Mouse (Mus musculus): ENCODE data around the gene Osm. TPM values are rescaled to one million over a fixed set of nuclear protein-coding genes. Genes with fewer than 3 reads are reported as not detected.
A peak's percentile ranks its signal among the peaks of the same experiment; 100 is the strongest.

The Osm gene
- total RNA-seq, 2 experiments from 2014 or later = not detected

- intact Hi-C loops (cut with DNase I) = no loop called here
- no peak for DNase-seq (ENCODE audit: low spot score)
These were observed 26.6 kb downstream of the Osm start for GRCm38 (mm10) chr11:4262847-4263246.

- intact Hi-C loops (cut with DNase I) = no loop called here
- no peak for DNase-seq (ENCODE audit: low spot score)
These were observed 27.1 kb downstream of the Osm start for GRCm38 (mm10) chr11:4263296-4263695.

DNA sequence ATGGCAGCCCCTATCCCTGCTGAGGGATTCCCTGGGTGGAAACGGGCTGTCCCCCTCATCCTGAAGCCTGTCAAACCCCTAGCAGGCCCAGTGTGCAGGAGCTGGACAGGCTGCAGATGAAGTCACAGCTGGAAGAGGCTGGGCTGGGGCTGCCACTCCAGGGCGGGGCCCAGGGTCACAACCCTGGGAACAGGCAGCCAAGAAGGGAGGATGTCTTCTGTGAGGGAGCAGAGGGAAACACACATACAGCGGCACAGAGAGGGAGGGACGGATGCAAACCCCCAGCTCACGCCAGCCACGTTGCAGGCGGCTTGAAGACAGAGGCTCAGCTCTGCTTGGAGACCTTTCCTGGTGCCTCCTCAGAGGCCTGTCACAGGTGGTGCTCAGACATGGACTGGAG is 27.8 kb downstream of the Osm start:
- intact Hi-C loops (cut with DNase I) = no loop called here
- DNase-seq (ENCODE audit: low spot score) = peak; percentile 67

GRCm38 (mm10) chr11:4266271-4267201 is 30.3 kb downstream of the Osm start:
- intact Hi-C loops (cut with DNase I) = loop anchor here (5.0 kb wide), 1 partner anchor 41 kb away; no protein-coding TSS in a partner anchor
- peak; percentile 37 for DNase-seq (ENCODE audit: low spot score)

DNA sequence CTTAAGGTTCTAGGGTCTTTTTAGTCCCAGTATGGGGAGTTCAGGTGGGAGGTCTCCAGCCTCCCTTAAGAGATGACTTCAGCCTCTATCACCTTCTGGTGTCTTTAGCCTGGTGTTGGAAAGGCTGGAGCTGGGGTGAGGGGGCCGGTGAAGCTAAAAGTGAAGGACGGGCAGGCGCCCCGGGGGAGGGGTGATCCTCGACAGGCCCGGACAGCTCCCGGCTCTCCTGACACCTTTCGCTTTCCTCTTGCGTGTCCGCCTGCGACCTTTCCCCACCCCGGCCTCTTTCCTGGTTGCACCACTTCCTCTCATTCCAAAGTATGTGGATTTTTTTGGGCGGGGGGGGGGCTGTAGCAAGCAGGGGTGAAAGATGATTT is 31.0 kb downstream of the Osm start:
- intact Hi-C loops (cut with DNase I) = loop anchor here (5.0 kb wide), 1 partner anchor 40 kb away; no protein-coding TSS in a partner anchor
- DNase-seq (ENCODE audit: low spot score) = no peak

DNA sequence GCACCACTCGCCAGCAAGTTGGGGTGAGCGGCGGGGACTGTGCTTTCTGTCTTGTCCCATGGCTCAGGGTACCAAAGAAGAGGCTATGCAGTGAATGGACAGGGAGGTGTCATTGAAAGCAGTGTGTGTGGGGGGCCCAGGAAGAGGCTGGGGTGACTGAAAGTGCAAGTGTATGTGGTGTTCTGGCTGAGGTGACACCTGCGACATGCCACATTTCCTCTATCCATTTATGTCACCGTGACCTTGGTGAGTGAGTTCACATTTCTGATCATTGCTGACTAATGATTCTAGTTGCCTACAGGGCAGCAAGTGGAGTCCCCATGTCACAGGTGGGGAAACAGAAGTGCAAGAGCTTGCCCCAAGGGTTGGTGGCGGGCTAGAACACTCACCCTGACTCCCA is 32.3 kb downstream of the Osm start:
- no peak for DNase-seq (ENCODE audit: low spot score)
- intact Hi-C loops (cut with DNase I) = loop anchor here (5.0 kb wide), 1 partner anchor 39 kb away; no protein-coding TSS in a partner anchor

DNA sequence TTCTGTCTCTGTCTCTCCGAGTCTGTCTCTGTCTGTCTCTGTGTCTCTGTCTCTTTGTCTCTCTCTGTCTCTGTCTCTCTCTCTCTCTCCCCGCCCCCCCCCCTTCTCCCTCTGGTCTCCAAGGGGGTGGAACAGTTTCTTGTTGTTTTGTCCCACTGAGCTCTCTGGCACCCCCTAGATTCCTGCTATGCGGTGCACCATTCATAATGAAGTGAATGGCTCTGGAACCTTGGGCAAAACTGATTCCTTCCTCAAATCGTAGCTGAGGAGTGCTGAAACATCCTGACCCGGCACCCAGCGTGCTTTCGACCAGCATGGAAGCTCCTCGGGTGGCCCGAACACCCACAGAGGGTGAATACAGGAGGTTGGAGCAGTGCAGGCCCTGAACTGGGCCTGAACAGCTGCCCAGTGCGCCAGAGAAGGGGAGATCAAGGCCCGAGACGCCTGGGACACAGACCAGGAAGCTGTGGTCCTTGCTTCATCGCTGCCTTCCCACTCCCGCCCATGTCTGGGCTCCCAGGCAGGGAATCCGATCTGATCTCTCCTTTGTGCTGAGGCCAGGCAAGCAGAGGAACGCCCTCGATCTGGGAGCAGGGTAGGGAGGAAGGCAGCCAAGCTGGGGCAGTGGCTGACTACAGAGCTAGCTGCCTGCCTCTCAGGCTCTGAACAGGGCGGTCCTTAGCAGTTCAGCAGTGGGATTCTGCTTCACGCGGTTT is 34.7 kb downstream of the Osm start:
- intact Hi-C loops (cut with DNase I) = no loop called here
- DNase-seq (ENCODE audit: low spot score) = peak; percentile 67

- intact Hi-C loops (cut with DNase I) = no loop called here
These were observed 35.3 kb downstream of the Osm start for GRCm38 (mm10) chr11:4271544-4271943.

DNA sequence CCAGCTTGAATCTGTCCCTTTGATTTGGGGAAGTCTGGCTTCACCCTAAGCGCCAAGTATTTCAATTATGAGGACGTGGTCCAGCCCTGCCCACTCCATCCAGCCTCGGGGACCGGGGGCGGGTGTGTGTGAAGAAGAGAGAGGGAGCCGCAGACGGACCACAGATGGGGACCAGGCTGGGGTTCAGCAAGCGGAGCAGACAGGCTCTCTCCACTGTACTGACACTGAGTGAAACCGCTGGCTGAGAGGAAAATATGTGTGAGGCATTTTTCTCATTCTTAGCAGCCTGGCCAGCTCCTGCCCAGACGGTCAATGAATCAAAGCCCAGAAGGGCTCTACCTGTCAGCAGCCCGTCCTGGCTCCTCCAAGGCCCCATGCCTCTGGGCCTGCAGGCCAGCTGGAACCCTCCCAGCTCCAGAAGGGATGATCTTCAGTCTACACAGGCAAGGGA is 40.2 kb downstream of the Osm start:
- intact Hi-C loops (cut with DNase I) = no loop called here
- peak; percentile 29 for DNase-seq (ENCODE audit: low spot score)

More at GRCm38 (mm10) chr11:4271544-4271943, 35.3 kb downstream of the Osm start:
- DNase-seq (ENCODE audit: low spot score) = no peak

DNA sequence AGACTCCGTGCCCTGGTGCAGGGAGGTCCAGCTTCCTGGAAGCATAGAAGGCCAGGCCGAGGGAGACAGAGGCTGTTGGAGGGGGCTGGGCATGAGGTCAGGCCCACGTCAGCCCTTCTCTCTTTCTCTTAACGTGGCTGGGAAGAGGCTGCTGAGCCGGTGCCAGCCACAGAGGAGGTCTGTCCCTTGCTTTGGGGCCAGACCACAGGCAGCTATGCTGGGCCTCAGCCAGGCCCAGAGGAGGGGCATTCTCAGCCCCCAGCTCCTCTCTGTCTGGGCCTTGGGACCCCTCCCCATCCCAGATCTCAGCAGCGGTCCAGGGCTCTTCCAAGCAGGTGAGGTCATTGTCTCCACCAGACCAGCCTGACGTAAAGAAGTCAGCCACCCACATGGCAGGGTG is 43.7 kb downstream of the Osm start:
- no peak for DNase-seq (ENCODE audit: low spot score)
- intact Hi-C loops (cut with DNase I) = no loop called here

GRCm38 (mm10) chr11:4281852-4282251 is 45.6 kb downstream of the Osm start:
- intact Hi-C loops (cut with DNase I) = no loop called here
- DNase-seq (ENCODE audit: low spot score) = no peak

DNA sequence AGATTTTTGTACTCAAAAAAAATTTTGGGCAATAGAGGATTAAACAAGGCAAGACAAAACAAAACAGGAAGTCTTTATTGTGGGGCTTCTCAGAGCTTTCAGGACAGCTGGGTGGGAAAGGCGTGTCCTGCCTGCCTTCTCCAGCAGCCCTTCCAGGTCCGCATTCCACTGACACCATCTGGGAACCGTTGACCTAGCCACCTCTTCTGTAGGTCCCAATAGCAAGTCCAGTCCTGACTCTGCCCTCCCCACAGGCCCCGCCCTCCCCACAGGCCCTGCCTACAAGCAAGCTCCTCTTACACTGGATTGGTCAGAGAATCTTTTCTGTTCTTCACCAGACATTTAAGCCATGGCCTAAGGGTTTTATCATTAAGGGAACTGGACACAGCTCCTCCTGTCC is 47.4 kb downstream of the Osm start:
- intact Hi-C loops (cut with DNase I) = no loop called here
- no peak for DNase-seq (ENCODE audit: low spot score)

DNA sequence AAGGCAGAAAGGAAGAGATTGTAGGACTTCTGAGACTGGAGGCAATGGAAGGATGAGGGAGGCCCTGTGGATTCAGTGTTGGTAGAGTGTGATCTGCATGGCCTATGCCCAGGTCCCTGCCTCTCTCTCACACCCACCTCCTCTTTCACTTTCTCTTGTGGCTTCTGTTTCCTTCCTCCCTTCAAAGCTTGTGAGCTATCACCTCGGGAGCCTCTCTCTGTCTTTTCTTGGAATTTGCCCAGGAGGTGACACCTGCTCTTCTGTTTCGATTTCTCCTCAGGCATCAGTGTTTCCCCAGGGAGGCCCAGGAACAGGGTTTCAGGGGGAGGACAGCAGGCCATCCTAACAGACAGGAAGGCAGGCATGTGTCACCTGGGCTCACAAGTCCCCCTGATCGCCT is 53.1 kb downstream of the Osm start:
- no peak for DNase-seq (ENCODE audit: low spot score)
- intact Hi-C loops (cut with DNase I) = no loop called here

Other genes with a start within 250 kb of the Osm start
- under 1 TPM; 0.17 to 0.34 TPM for gene Sec14l4, start 205.0 kb upstream of the Osm start, total RNA-seq (2021)
- not detected for gene Sec14l3, start 171.6 kb upstream of the Osm start, total RNA-seq (2021)
- gene Mtfp1, start 141.0 kb upstream of the Osm start, total RNA-seq (2021) = 100 to 1,000 TPM; 142 to 144 TPM
- 1 to 10 TPM in 1 of 2 experiments, under 1 TPM in 1; 0.73 to 1.1 TPM for gene Sec14l2, start 113.0 kb upstream of the Osm start, total RNA-seq (2021)
- 10 to 100 TPM; 13.2 to 13.8 TPM for gene Rnf215, start 101.2 kb upstream of the Osm start, total RNA-seq (2021)
- gene Ccdc157, start 76.1 kb upstream of the Osm start, total RNA-seq (2021) = 1 to 10 TPM; 5.0 to 5.3 TPM
- gene Sf3a1, start 76.1 kb upstream of the Osm start, total RNA-seq (2021) = 10 to 100 TPM; 40.0 to 43.9 TPM
- gene Tbc1d10a, start 49.6 kb upstream of the Osm start, total RNA-seq (2021) = 10 to 100 TPM in 1 of 2 experiments, 1 to 10 TPM in 1; 9.3 to 10.9 TPM
- gene Castor1, start 18.2 kb upstream of the Osm start, total RNA-seq (2021) = 1 to 10 TPM; 3.8 to 7.4 TPM
- gene Lif, start 21.1 kb downstream of the Osm start, total RNA-seq (2021) = under 1 TPM; 0.17 to 0.55 TPM
- not detected for gene Hormad2, start 204.7 kb downstream of the Osm start, total RNA-seq (2021)